Mouse (Mus musculus): ENCODE data around the gene Shisa3.

DNA sequence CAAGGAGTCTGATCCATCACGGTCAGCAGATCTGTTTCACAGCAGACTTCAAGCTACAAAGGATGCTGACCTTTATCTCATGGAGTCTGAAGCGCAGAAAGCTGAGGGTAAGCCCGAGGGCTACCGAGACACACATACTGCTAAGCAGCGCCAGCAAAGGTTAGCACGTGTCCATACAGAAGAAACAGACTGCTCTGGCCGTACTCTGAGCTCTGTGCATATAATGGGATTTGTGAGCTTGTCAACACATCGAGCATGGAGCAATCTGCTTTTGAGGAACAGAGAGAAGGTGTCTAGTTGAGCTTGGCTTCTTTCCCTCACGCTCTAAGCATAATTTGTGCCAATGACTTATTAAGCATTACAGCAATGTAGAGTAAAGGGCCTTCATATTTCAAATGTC is 33.6 kb upstream of the Shisa3 start:
- TF ChIP-seq CTCF (IDR thresholded peaks at IDR 0.05; ENCODE audit: borderline replicate concordance, insufficient read depth, low read depth, low read length) (no peak), POLR2A (IDR thresholded peaks at IDR 0.05; ENCODE audit: borderline replicate concordance, insufficient read depth, low read length) (no peak)
